Mouse (Mus musculus): ENCODE results near the gene Prph2.

Prph2 gene

GRCm38 (mm10) chr17:46890116-46890815 lies 20.0 kb upstream of the Prph2 start, which contains the start of gene Tbcc:
TSS of gene Tbcc (plus strand) at chr17:46890684.
- DNase-seq (ENCODE audit: inconsistent age in 2 of 2, low spot score in 1 of 2) = peak; percentile 97 to 98

GRCm38 (mm10) chr17:46890843-46891594 lies 19.2 kb upstream of the Prph2 start:
- peak in 1 of 2 experiments; percentile 33 for DNase-seq (ENCODE audit: inconsistent age in 2 of 2, low spot score in 1 of 2)

GRCm38 (mm10) chr17:46895426-46895825 lies 14.8 kb upstream of the Prph2 start:
- no peak for DNase-seq (ENCODE audit: inconsistent age in 2 of 2, low spot score in 1 of 2)

GRCm38 (mm10) chr17:46897221-46897950 lies 12.9 kb upstream of the Prph2 start:
- DNase-seq (ENCODE audit: inconsistent age in 2 of 2, low spot score in 1 of 2) = no peak

- no peak for DNase-seq (ENCODE audit: inconsistent age in 2 of 2, low spot score in 1 of 2)
Observed at GRCm38 (mm10) chr17:46900941-46901340, 9.3 kb upstream of the Prph2 start.

GRCm38 (mm10) chr17:46903876-46904490 lies 6.3 kb upstream of the Prph2 start:
- peak; percentile 83 to 93 for DNase-seq (ENCODE audit: inconsistent age in 2 of 2, low spot score in 1 of 2)

- peak in 1 of 2 experiments; percentile 62 for DNase-seq (ENCODE audit: inconsistent age in 2 of 2, low spot score in 1 of 2)
Observed at GRCm38 (mm10) chr17:46912331-46912730, 2.1 kb downstream of the Prph2 start.

GRCm38 (mm10) chr17:46915129-46915528 lies 4.9 kb downstream of the Prph2 start:
- no peak for DNase-seq (ENCODE audit: inconsistent age in 2 of 2, low spot score in 1 of 2)

- no peak for DNase-seq (ENCODE audit: inconsistent age in 2 of 2, low spot score in 1 of 2)
Observed at GRCm38 (mm10) chr17:46918951-46919350, 8.7 kb downstream of the Prph2 start.

- DNase-seq (ENCODE audit: inconsistent age in 2 of 2, low spot score in 1 of 2) = no peak
Observed at GRCm38 (mm10) chr17:46920855-46921254, 10.6 kb downstream of the Prph2 start.

GRCm38 (mm10) chr17:46926192-46926591 lies 15.9 kb downstream of the Prph2 start:
- DNase-seq (ENCODE audit: inconsistent age in 2 of 2, low spot score in 1 of 2) = no peak

GRCm38 (mm10) chr17:46926941-46927340 lies 16.7 kb downstream of the Prph2 start:
- no peak for DNase-seq (ENCODE audit: inconsistent age in 2 of 2, low spot score in 1 of 2)

- DNase-seq (ENCODE audit: inconsistent age in 2 of 2, low spot score in 1 of 2) = no peak
Observed at GRCm38 (mm10) chr17:46927781-46928180, 17.5 kb downstream of the Prph2 start.

- no peak for DNase-seq (ENCODE audit: inconsistent age in 2 of 2, low spot score in 1 of 2)
Observed at GRCm38 (mm10) chr17:46929277-46929676, 19.0 kb downstream of the Prph2 start.

GRCm38 (mm10) chr17:46929897-46930296 lies 19.6 kb downstream of the Prph2 start:
- no peak for DNase-seq (ENCODE audit: inconsistent age in 2 of 2, low spot score in 1 of 2)

GRCm38 (mm10) chr17:46932961-46933360 lies 22.7 kb downstream of the Prph2 start:
- DNase-seq (ENCODE audit: inconsistent age in 2 of 2, low spot score in 1 of 2) = peak; percentile 70 to 79

- peak; percentile 54 to 73 for DNase-seq (ENCODE audit: inconsistent age in 2 of 2, low spot score in 1 of 2)
Observed at GRCm38 (mm10) chr17:46933557-46934348, 23.5 kb downstream of the Prph2 start.

- no peak for DNase-seq (ENCODE audit: inconsistent age in 2 of 2, low spot score in 1 of 2)
Observed at GRCm38 (mm10) chr17:46940461-46940860, 30.2 kb downstream of the Prph2 start.

GRCm38 (mm10) chr17:46942421-46942820 lies 32.2 kb downstream of the Prph2 start:
- no peak for DNase-seq (ENCODE audit: inconsistent age in 2 of 2, low spot score in 1 of 2)

- peak; percentile 72 to 81 for DNase-seq (ENCODE audit: inconsistent age in 2 of 2, low spot score in 1 of 2)
Observed at GRCm38 (mm10) chr17:46946276-46946675, 36.0 kb downstream of the Prph2 start.

Data from adrenal gland, adult (tissue).